Mouse (Mus musculus) adrenal gland, postnatal 14 days (tissue): ENCODE data around the gene Nabp2. TPM values are rescaled to one million over a fixed set of nuclear protein-coding genes. Genes with fewer than 3 reads are reported as not detected.
A peak's percentile ranks its signal among the peaks of the same experiment; 100 is the strongest.

Experiments
- DNase-seq: peaks from one replicate; pipeline ENCODE4 v3.0.0; 2021; ENCODE audit warnings: mixed read lengths
- total RNA-seq: library from RNA; stranded (reverse); gene quantifications from 2 replicates; pipeline ENCODE4 v1.2.3, GENCODE M21; 2021

The Nabp2 gene
- total RNA-seq, 1 experiment from 2014 or later = 59.8 TPM

DNA sequence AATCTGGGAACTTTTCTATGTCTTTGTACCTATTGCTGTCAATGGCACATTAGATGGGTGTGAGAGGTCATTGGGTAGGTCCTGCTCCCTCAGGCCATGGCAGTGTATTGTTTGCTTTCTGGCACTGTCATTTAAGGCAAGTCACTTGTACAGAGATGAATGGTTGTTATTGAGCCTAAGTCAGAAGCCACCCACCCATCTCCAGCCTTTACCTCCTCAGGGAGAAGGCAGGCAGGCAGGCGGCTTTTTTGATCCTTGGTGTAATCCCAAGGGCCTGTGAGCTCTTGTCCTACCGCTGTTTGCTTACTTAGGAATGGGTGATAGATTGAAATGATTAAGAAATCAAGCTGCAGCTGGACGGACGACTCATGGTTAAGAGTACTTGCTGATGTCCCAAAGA is 18.2 kb upstream of the Nabp2 start:
- no peak for DNase-seq

DNA sequence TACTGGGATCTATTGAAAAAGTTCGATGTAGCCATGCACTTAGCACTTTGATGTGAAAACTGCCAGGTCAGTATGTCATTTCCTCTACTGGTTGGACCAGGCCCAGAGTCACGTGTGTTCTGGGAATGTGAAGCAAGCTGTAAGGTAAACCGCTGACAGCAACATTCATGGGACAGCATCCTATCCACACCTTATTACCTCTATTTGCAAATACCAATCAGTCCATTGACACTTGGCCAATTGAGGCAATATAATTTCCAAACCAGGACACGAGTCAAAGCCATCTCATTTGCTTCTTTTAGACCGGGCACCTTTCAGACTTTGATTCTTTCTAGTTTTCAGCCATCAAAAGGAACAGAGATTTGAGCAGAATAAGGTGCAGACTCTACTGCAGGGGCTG is 17.8 kb upstream of the Nabp2 start:
- DNase-seq = no peak

GRCm38 (mm10) chr10:128425260-128425659 is 14.0 kb upstream of the Nabp2 start:
- DNase-seq = no peak

DNA sequence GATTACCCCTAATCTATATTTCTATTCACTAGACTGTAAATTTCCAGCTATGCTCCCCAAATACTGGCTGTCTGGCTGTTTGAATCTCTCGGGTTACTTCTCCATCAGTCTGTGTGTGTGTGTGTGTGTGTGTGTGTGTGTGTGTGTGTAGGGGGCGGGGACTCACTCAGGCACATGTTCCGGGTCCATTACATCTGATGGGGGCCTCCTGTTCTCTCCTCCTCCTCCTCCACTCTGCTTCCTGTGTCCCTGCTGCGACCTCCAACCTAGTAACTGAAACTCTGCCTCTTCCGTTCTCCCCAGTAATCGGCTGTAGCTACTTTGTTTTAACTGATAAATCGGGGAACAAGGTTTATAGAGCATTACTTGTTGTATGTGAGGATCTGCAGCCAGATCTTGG is 13.3 kb upstream of the Nabp2 start:
- peak; percentile 25 for DNase-seq

DNA sequence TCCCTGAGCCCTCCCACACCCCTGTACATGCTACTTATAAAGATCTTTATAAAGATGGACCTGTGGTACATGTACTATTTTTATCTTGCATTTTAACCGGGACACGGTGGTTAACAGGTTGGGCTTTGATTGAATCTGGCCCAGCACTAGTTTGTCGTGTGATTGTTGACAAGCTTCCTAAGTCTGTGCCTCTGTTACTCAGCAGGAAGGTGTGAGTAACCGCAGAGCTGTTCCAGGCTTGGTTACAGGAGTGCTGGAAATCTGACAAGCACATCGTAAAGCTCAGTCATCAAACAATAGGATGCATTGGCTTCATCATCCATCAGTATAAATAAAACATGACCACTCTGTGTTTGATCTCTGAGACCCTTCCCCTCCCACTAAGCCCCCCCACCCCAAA is 11.1 kb upstream of the Nabp2 start:
- DNase-seq = no peak

GRCm38 (mm10) chr10:128414848-128415247 is 3.6 kb upstream of the Nabp2 start:
- DNase-seq = no peak

- DNase-seq = no peak
Observed at GRCm38 (mm10) chr10:128413076-128413475, 1.8 kb upstream of the Nabp2 start.

GRCm38 (mm10) chr10:128412558-128412957 is 1.3 kb upstream of the Nabp2 start:
- no peak for DNase-seq

DNA sequence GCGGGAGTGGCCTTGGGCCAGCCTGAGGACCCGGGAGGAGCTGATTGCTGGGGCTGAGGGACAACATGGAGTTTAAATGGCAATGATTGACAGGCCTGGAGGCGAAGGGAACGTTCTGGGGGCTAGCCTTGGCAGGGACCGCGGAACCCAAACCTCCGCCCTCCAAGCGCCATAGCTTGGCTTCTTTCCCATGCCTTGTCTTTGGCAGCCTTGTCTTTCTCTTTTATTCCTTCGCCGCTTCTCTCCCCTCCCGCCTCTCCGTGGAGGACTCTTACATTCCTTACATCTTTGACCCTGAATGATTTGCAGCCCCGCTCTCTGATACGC is 726 bp upstream of the Nabp2 start:
- DNase-seq = peak; percentile 71

- no peak for DNase-seq
Observed at GRCm38 (mm10) chr10:128410560-128410845, 789 bp downstream of the Nabp2 start.

DNA sequence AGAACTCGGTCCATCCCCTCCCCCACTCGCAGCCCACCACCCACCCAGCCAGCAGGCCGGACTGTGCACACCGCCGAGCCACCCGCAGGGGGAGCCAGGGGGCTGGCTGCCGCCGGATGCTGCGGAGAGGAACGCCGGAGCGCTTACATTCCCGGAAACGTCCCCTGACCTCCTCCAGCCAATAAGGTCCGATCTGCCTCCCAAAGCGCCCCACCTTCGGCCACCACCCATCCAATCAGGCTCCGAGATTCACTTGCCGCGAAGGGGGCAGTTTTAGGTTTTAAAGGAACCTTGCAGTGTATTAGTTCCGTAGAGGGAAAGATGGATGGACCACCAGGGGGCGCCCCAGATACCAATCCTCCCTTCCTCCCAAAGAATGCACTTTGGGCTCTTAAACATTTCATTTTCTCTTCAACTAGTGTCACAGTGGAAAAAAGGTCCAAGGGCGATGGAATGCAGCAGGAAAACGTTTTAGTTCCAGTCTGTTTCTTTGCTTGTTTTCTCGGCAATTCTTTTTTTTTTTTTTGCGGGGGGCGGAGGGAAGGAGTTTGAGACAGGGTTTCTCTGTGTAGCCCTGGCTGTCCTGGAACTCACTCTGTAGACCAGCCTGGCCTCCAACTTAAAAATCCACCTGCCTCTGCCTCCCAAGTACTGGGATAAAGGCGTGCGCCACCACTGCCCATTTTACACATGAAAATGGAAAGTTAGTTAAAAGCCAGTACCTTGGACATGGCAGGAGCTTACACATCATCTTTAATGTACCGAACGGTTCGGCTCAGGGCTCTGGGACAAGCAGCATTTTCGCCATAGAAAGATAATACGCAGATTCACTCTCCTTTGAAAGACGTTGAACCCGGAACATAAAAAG is 1.4 kb downstream of the Nabp2 start:
- DNase-seq = peak; percentile 98

- peak; percentile 57 for DNase-seq
Observed at GRCm38 (mm10) chr10:128408591-128409535, 2.4 kb downstream of the Nabp2 start.

- DNase-seq = no peak
Observed at GRCm38 (mm10) chr10:128403931-128404330, 7.4 kb downstream of the Nabp2 start.

DNA sequence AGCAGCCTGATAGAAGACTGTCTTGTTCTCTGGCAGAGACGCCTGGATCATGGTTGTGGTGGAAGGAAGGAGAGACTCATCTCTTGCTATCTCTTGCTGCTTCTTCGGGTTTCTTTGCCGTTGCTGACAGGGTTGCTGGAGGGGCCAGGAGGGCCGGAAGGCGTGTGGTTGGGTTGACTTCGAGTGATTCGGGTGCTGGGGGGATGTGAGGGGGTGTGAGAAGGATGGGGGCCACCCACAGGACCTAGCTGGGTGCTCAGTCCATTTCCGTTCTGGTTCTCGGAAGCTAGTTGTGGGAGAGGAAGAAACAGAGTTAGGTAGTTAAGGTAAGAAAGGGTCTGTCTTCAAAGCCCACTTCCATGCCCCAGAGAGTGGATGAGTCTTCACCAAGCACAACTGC is 9.7 kb downstream of the Nabp2 start:
- no peak for DNase-seq

DNA sequence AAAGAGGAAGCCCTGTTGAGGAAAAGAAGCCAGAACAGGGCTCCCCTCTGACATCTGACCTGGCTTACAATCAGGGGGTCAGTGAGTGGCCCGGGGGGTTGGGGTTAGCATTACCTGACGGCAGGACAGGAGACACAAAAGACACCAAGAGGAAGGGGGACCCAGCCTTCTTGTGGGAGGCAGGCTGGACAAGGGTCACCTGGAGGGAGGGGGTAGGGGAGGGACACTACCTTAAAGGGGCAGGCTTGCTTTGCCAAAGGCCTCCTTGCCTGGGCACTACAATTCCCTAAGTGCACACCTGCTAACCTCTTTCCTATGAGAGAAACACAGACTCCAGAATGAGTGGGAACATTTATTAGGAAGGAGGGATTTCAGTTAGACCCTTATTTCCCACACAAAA is 10.2 kb downstream of the Nabp2 start, which contains the start of gene Slc39a5:
Gene Slc39a5 (minus strand): TSS at position 174 of the 400 bp plus-strand sequence.
- no peak for DNase-seq

- DNase-seq = no peak
Observed at GRCm38 (mm10) chr10:128400338-128400737, 11.0 kb downstream of the Nabp2 start.

DNA sequence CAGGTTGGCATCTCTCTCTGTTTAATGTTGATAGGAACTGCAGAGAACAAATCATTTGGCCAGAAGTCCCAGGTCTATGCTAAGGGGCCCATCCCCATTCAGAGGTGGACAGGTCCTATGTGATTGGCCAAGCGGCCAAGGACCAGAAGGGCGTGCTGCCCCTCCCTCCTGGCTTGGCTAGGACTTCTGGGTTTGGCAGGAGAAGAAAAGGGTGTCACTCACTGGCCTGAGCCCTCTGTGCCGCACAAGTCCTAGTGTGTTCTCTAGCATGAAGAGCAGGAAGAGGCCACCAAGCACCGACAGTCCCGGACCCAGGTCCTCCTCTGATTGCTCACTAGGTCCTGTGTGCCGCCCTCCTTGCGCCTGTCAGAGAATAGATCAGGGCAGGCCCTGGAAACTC is 13.8 kb downstream of the Nabp2 start:
- DNase-seq = peak; percentile 59

- no peak for DNase-seq
Observed at GRCm38 (mm10) chr10:128396716-128397264, 14.5 kb downstream of the Nabp2 start.

GRCm38 (mm10) chr10:128396017-128396673 is 15.1 kb downstream of the Nabp2 start:
- no peak for DNase-seq

DNA sequence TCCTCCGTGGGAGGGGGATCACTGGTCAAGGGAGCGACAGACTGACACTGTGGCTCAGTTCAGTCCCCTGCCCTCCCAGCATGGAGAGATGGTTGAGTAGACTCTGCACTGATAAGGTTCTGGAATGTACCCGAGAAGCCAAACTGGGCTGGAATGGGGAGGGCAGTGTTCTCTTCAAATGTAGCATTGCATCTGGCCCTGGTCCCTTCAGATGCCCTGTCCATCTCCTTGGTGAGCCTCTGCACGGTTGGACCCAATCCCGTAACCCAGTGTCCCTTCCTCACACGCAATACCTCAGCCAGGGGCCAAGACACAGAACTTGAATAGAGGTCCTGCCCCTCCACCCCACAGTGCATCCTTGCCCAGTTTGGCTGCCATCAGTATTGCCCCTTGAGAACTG is 19.4 kb downstream of the Nabp2 start:
- DNase-seq = no peak

DNA sequence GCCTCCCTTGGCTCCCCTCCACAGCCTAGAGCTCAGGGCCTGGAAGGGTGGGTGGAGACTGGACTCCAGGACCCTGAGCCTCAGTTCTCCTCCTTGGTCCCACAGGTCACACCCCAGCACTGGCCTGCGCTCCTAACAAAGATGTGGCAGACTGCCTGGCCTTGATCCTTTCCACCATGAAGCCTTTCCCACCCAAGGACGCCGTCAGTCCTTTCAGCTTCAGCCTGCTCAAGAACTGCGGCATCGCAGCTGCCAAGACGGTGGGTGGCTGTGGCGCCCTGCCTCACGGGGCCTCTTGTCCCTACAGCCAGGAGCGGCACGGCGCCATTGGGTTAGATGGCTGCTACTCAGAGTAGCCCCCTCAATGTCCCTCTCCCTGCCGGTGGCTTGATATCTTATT is 20.9 kb downstream of the Nabp2 start:
- peak; percentile 67 for DNase-seq

DNA sequence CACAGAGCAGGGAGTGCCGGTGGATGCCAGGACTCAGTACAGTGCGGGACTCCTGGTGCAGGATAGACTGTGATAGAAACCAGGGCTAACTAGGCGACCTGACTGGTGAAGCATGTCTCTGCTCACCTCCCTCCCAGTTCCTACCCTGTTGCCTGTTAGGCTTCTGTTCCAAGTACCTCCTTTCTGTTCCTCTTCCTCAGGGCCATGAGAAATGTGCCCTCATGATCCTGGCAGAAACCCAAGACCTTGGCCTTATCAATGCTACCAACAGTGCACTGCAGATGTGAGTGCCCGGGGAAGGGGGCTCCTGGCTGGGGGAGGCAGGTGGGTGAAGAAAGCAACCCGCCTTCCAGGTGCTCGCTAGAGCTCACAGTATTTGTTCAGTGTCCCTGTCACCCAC is 21.7 kb downstream of the Nabp2 start:
- DNase-seq = peak; percentile 87

DNA sequence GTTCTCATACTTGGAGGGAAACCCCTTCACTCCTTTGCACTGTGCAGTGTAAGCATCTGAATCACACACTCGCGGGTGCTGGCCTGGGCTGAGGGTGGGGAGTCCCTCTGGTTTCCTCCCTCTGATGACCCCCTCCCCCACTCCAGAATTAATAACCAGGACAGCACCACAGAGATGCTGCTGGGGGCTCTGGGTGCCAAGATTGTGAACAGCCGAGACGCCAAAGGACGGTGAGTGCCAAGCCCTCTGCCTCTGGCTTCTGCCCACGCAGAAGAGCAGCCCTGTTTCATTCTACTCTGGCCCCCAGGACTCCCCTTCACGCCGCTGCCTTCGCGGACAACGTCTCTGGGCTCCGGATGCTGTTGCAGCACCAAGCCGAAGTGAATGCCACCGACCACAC is 22.4 kb downstream of the Nabp2 start:
- no peak for DNase-seq
